Mouse (Mus musculus): Measurements from ENCODE around the gene Zfp36. TPM values are rescaled to one million over a fixed set of nuclear protein-coding genes. Genes with fewer than 3 reads are reported as not detected.

The Zfp36 gene
- polyA plus RNA-seq, 1 experiment from 2014 or later: 4.2 TPM

GRCm38 (mm10) chr7:28361647-28362341, 18.3 kb downstream of the Zfp36 start:
- H3K36me3 ChIP-seq: peaks cover 51% of the 10 kb centered on the region
- WGBS: 97% methylated on average over 20 of the region's 20 CpGs
- no peak for ATAC-seq (ENCODE audit: low FRiP score)

GRCm38 (mm10) chr7:28360291-28360690, 19.8 kb downstream of the Zfp36 start:
- no peak overlapping the region for H3K27ac ChIP-seq (replicated peaks)
- no peak overlapping the region for H3K4me2 ChIP-seq
- H3K36me3 ChIP-seq: peaks cover 48% of the 10 kb centered on the region
- peaks cover 9% of the 10 kb centered on the region; the same call in 1 of the 2 replicates for H3K4me1 ChIP-seq
- no peak for ATAC-seq (ENCODE audit: low FRiP score)
- WGBS: 97% methylated on average over 6 of the region's 6 CpGs
- no peak overlapping the region for H3K9ac ChIP-seq (replicated peaks)
- no peaks in the 10 kb centered on the region for H3K27me3 ChIP-seq (replicated peaks)
- H3K4me3 ChIP-seq (replicated peaks): no peak overlapping the region
- H3K9me3 ChIP-seq (replicated peaks): no peaks in the 10 kb centered on the region

More at GRCm38 (mm10) chr7:28361647-28362341, 18.3 kb downstream of the Zfp36 start:
- Histone ChIP-seq H3K27me3 (replicated peaks) (no peaks in the 10 kb centered on the region), H3K27ac (replicated peaks) (no peak overlapping the region), H3K4me2 (no peak overlapping the region), H3K9me3 (replicated peaks) (no peaks in the 10 kb centered on the region), H3K4me1 (peaks cover 9% of the 10 kb centered on the region; the same call in 1 of the 2 replicates), H3K9ac (replicated peaks) (no peak overlapping the region), H3K4me3 (replicated peaks) (no peak overlapping the region)

GRCm38 (mm10) chr7:28359854-28360253, 20.2 kb downstream of the Zfp36 start:
- ATAC-seq (ENCODE audit: low FRiP score): no peak
- Histone ChIP-seq H3K36me3 (peaks cover 46% of the 10 kb centered on the region), H3K4me3 (replicated peaks) (no peak overlapping the region), H3K27me3 (replicated peaks) (no peaks in the 10 kb centered on the region), H3K27ac (replicated peaks) (no peak overlapping the region), H3K9me3 (replicated peaks) (no peaks in the 10 kb centered on the region), H3K4me2 (no peak overlapping the region), H3K9ac (replicated peaks) (no peak overlapping the region), H3K4me1 (peaks cover 9% of the 10 kb centered on the region; the same call in 1 of the 2 replicates)
- WGBS: 92% methylated on average over 10 of the region's 10 CpGs

- peaks cover 9% of the 10 kb centered on the region; the same call in 1 of the 2 replicates for H3K4me1 ChIP-seq
- H3K27me3 ChIP-seq (replicated peaks): no peaks in the 10 kb centered on the region
- no peak overlapping the region for H3K4me2 ChIP-seq
- H3K36me3 ChIP-seq: peaks cover 45% of the 10 kb centered on the region
- no peak overlapping the region for H3K27ac ChIP-seq (replicated peaks)
- H3K9me3 ChIP-seq (replicated peaks): no peaks in the 10 kb centered on the region
- H3K9ac ChIP-seq (replicated peaks): 0 out of 2 replicates have a peak overlapping the region, but pooled peaks have one; percentile 14
- WGBS: 76% methylated on average over 7 of the region's 7 CpGs
- H3K4me3 ChIP-seq (replicated peaks): no peak overlapping the region
- no peak for ATAC-seq (ENCODE audit: low FRiP score)
Measured at GRCm38 (mm10) chr7:28358431-28358830, 21.6 kb downstream of the Zfp36 start.

GRCm38 (mm10) chr7:28357984-28358383, 22.1 kb downstream of the Zfp36 start:
- no peak for ATAC-seq (ENCODE audit: low FRiP score)
- H3K9me3 ChIP-seq (replicated peaks): no peaks in the 10 kb centered on the region
- 0 out of 2 replicates have a peak overlapping the region, but pooled peaks have one; percentile 14 for H3K27ac ChIP-seq (replicated peaks)
- H3K27me3 ChIP-seq (replicated peaks): no peaks in the 10 kb centered on the region
- peaks cover 47% of the 10 kb centered on the region for H3K36me3 ChIP-seq
- H3K4me1 ChIP-seq: peaks cover 9% of the 10 kb centered on the region; the same call in 1 of the 2 replicates
- no peak overlapping the region for H3K4me2 ChIP-seq
- H3K4me3 ChIP-seq (replicated peaks): no peak overlapping the region
- WGBS: 17% methylated on average over 5 of the region's 5 CpGs
- H3K9ac ChIP-seq (replicated peaks): no peak overlapping the region

- peaks cover 12% of the 10 kb centered on the region for H3K4me1 ChIP-seq
- H3K36me3 ChIP-seq: peaks cover 51% of the 10 kb centered on the region
- ATAC-seq (ENCODE audit: low FRiP score): no peak
- H3K9ac ChIP-seq (replicated peaks): no peak overlapping the region
- no peaks in the 10 kb centered on the region for H3K27me3 ChIP-seq (replicated peaks)
- no peak overlapping the region for H3K4me3 ChIP-seq (replicated peaks)
- H3K4me2 ChIP-seq: no peak overlapping the region
- WGBS: 11% methylated on average over 1 of the region's 5 CpGs
- H3K9me3 ChIP-seq (replicated peaks): no peaks in the 10 kb centered on the region
- H3K27ac ChIP-seq (replicated peaks): peak overlapping the region; percentile 33; the same call in 1 of the 2 replicates
Measured at GRCm38 (mm10) chr7:28356981-28357380, 23.1 kb downstream of the Zfp36 start.

- no peaks in the 10 kb centered on the region for H3K27me3 ChIP-seq (replicated peaks)
- H3K4me1 ChIP-seq: peaks cover 21% of the 10 kb centered on the region
- H3K9me3 ChIP-seq (replicated peaks): no peaks in the 10 kb centered on the region
- 95% methylated on average over 3 of the region's 3 CpGs for WGBS
- H3K27ac ChIP-seq (replicated peaks): no peak overlapping the region
- H3K36me3 ChIP-seq: peaks cover 39% of the 10 kb centered on the region
- no peak for ATAC-seq (ENCODE audit: low FRiP score)
- no peak overlapping the region for H3K9ac ChIP-seq (replicated peaks)
- H3K4me2 ChIP-seq: no peak overlapping the region
- no peak overlapping the region for H3K4me3 ChIP-seq (replicated peaks)
Measured at GRCm38 (mm10) chr7:28355221-28355620, 24.8 kb downstream of the Zfp36 start.

- no peak overlapping the region for H3K4me2 ChIP-seq
- H3K36me3 ChIP-seq: peaks cover 33% of the 10 kb centered on the region
- H3K27me3 ChIP-seq (replicated peaks): no peaks in the 10 kb centered on the region
- no peak overlapping the region for H3K4me3 ChIP-seq (replicated peaks)
- H3K9ac ChIP-seq (replicated peaks): no peak overlapping the region
- WGBS: 92% methylated on average over 3 of the region's 3 CpGs
- peaks cover 26% of the 10 kb centered on the region for H3K4me1 ChIP-seq
- no peak for ATAC-seq (ENCODE audit: low FRiP score)
- H3K27ac ChIP-seq (replicated peaks): no peak overlapping the region
- H3K9me3 ChIP-seq (replicated peaks): no peaks in the 10 kb centered on the region
Measured at GRCm38 (mm10) chr7:28354596-28354995, 25.5 kb downstream of the Zfp36 start.

GRCm38 (mm10) chr7:28354113-28354581, 25.9 kb downstream of the Zfp36 start:
- Histone ChIP-seq H3K4me2 (no peak overlapping the region), H3K9ac (replicated peaks) (no peak overlapping the region), H3K4me1 (peaks cover 29% of the 10 kb centered on the region), H3K36me3 (peaks cover 30% of the 10 kb centered on the region), H3K4me3 (replicated peaks) (no peak overlapping the region), H3K27ac (replicated peaks) (no peak overlapping the region), H3K27me3 (replicated peaks) (no peaks in the 10 kb centered on the region), H3K9me3 (replicated peaks) (no peaks in the 10 kb centered on the region)
- WGBS: 89% methylated on average over 3 of the region's 3 CpGs
- ATAC-seq (ENCODE audit: low FRiP score): no peak

- 94% methylated on average over 2 of the region's 2 CpGs for WGBS
- H3K9ac ChIP-seq (replicated peaks): no peak overlapping the region
- peaks cover 26% of the 10 kb centered on the region for H3K4me1 ChIP-seq
- H3K27me3 ChIP-seq (replicated peaks): no peaks in the 10 kb centered on the region
- no peak overlapping the region for H3K27ac ChIP-seq (replicated peaks)
- no peak for ATAC-seq (ENCODE audit: low FRiP score)
- peaks cover 30% of the 10 kb centered on the region for H3K36me3 ChIP-seq
- no peak overlapping the region for H3K4me3 ChIP-seq (replicated peaks)
- no peaks in the 10 kb centered on the region for H3K9me3 ChIP-seq (replicated peaks)
- H3K4me2 ChIP-seq: no peak overlapping the region
Measured at GRCm38 (mm10) chr7:28353267-28353666, 26.8 kb downstream of the Zfp36 start.

GRCm38 (mm10) chr7:28351676-28352191, 28.3 kb downstream of the Zfp36 start:
- H3K36me3 ChIP-seq: peaks cover 30% of the 10 kb centered on the region
- H3K4me2 ChIP-seq: peak overlapping the region; percentile 90
- H3K27me3 ChIP-seq (replicated peaks): no peaks in the 10 kb centered on the region
- peak overlapping the region; percentile 100 for H3K9ac ChIP-seq (replicated peaks)
- no peak for ATAC-seq (ENCODE audit: low FRiP score)
- H3K4me3 ChIP-seq (replicated peaks): peak overlapping the region; percentile 92
- no peak overlapping the region for H3K27ac ChIP-seq (replicated peaks)
- peaks cover 20% of the 10 kb centered on the region for H3K4me1 ChIP-seq
- no peaks in the 10 kb centered on the region for H3K9me3 ChIP-seq (replicated peaks)
- WGBS: 43% methylated on average over 4 of the region's 4 CpGs
